Mouse (Mus musculus) thymus, adult 2 months (tissue): ENCODE data around the gene Rnf123.

Source experiments
- CTCF ChIP-seq: fragments of 200-500 bp; IDR thresholded peaks from 2 replicates; pipeline ENCODE4 v1.5.1; 2012; ENCODE audit warnings: mild to moderate bottlenecking, control low read depth, low read length, moderate library complexity, borderline replicate concordance; ENCODE audit not compliant: control insufficient read depth, poor library complexity, insufficient read depth; ENCODE audit errors: extremely low read depth
- POLR2A ChIP-seq: fragments of 200-500 bp; IDR thresholded peaks from 2 replicates; pipeline ENCODE4 v1.6.1; 2012; ENCODE audit warnings: mild to moderate bottlenecking, low read length, control low read depth, moderate library complexity; ENCODE audit not compliant: control insufficient read depth, poor library complexity, insufficient read depth; ENCODE audit errors: extremely low read depth

GRCm38 (mm10) chr9:108051931-108052220 lies 31.3 kb downstream of the Rnf123 start:
- TF ChIP-seq POLR2A (no peak), CTCF (no peak)
